Mouse (Mus musculus) MEL (cell line): ENCODE measurements around the gene Ugt1a6b. TPM values are rescaled to one million over a fixed set of nuclear protein-coding genes. Genes with fewer than 3 reads are reported as not detected.
"Not testable (repeated sequence)": the region's sequence is repeated elsewhere in the genome, so short reads cannot be mapped to it uniquely, and the experiment has no call there.

Experiments used
- DNase-seq: peaks from one replicate; pipeline ENCODE4 v3.0.0; 2011; ENCODE audit warnings: low read depth, low spot score
- H3K27ac ChIP-seq: 2 replicates; pipeline ENCODE4 v1.5.1; 2012; ENCODE audit warnings: low read depth, mild to moderate bottlenecking, control low read depth, low read length, moderate library complexity; ENCODE audit not compliant: control insufficient read depth
- H3K27me3 ChIP-seq, 2 experiments: fragments of 150-350 bp in 1 of 2; sonication (generic) in 1 of 2; 2 replicates each; pipeline ENCODE4 v1.6.1; 2012; ENCODE audit warnings: low read length in 2 of 2, mild to moderate bottlenecking in 2 of 2, improper control_type of control experiment in 1 of 2, moderate library complexity in 1 of 2; ENCODE audit not compliant: insufficient read depth in 2 of 2, control insufficient read depth in 1 of 2
- H3K36me3 ChIP-seq, 2 experiments: 2 replicates each; pipeline ENCODE4 v1.6.1; 2012 to 2014; ENCODE audit warnings: low read length in 2 of 2, improper control_type of control experiment in 1 of 2, inconsistent platforms in 1 of 2, mild to moderate bottlenecking in 1 of 2; ENCODE audit not compliant: insufficient read depth in 2 of 2, control insufficient read depth in 1 of 2
- H3K4me1 ChIP-seq, 2 experiments: fragments of 150-350 bp in 1 of 2; sonication (generic) in 1 of 2; 2 replicates each; pipeline ENCODE4 v1.6.1; 2012; ENCODE audit warnings: low read length in 2 of 2, improper control_type of control experiment in 1 of 2, mild to moderate bottlenecking in 1 of 2; ENCODE audit not compliant: insufficient read depth in 2 of 2, control insufficient read depth in 1 of 2
- H3K4me3 ChIP-seq, 2 experiments: fragments of 150-350 bp in 1 of 2; sonication (generic) in 1 of 2; 2 replicates each; pipeline ENCODE4 v1.5.1; 2012; ENCODE audit warnings: low read depth in 2 of 2, low read length in 2 of 2, mild to moderate bottlenecking in 2 of 2, moderate library complexity in 2 of 2, control low read depth in 1 of 2, improper control_type of control experiment in 1 of 2; ENCODE audit not compliant: control insufficient read depth in 1 of 2, insufficient read depth in 1 of 2
- H3K79me2 ChIP-seq: 2 replicates; pipeline ENCODE4 v1.6.1; 2012; ENCODE audit warnings: mild to moderate bottlenecking, low read length, moderate library complexity; ENCODE audit not compliant: control insufficient read depth, poor library complexity, insufficient read depth
- H3K9ac ChIP-seq: 2 replicates; pipeline ENCODE4 v1.6.1; 2012; ENCODE audit warnings: low read depth, mild to moderate bottlenecking, control low read depth, low read length, moderate library complexity; ENCODE audit not compliant: control insufficient read depth, poor library complexity, severe bottlenecking
- H3K9me3 ChIP-seq: fragments of 150-350 bp; sonication (generic); replicated peaks from 2 replicates; pipeline ENCODE4 v1.6.1; 2012; ENCODE audit warnings: mild to moderate bottlenecking, low read length, improper control_type of control experiment, moderate library complexity; ENCODE audit not compliant: insufficient read depth
- CHD1 ChIP-seq: IDR thresholded peaks from 2 replicates; pipeline ENCODE4 v1.6.1; 2012; ENCODE audit warnings: low read depth, mild to moderate bottlenecking, inconsistent platforms, low read length, improper control_type of control experiment
- CHD2 ChIP-seq: IDR thresholded peaks from 2 replicates; pipeline ENCODE4 v1.6.1; 2011; ENCODE audit warnings: low read length, improper control_type of control experiment
- CTCF ChIP-seq, 3 experiments: IDR thresholded peaks in 2 of 3; conservative IDR thresholded peaks in 1 of 3; 2 replicates each; pipeline ENCODE4 v1.5.1; 2011 to 2012; ENCODE audit warnings: low read length in 3 of 3, low read depth in 2 of 3, mild to moderate bottlenecking in 2 of 3, improper control_type of control experiment in 1 of 3, inconsistent platforms in 1 of 3, mixed read lengths in 1 of 3, moderate library complexity in 1 of 3; ENCODE audit not compliant: control insufficient read depth in 1 of 3, insufficient read depth in 1 of 3, poor library complexity in 1 of 3, severe bottlenecking in 1 of 3
- EP300 ChIP-seq, 2 experiments: IDR thresholded peaks; 2 replicates each; pipeline ENCODE4 v1.6.1; 2011; ENCODE audit warnings: improper control_type of control experiment in 2 of 2, low read length in 2 of 2, low read depth in 1 of 2, mild to moderate bottlenecking in 1 of 2
- GABPA ChIP-seq: IDR thresholded peaks from 2 replicates; pipeline ENCODE4 v1.6.1; 2012; ENCODE audit warnings: low read depth, mild to moderate bottlenecking, inconsistent platforms, low read length, improper control_type of control experiment, moderate library complexity
- GATA1 ChIP-seq: IDR thresholded peaks from 2 replicates; pipeline ENCODE4 v1.6.1; 2011; ENCODE audit warnings: low read depth, low read length, improper control_type of control experiment
- HCFC1 ChIP-seq: IDR thresholded peaks from 2 replicates; pipeline ENCODE4 v1.6.1; 2012; ENCODE audit warnings: low read depth, mild to moderate bottlenecking, inconsistent platforms, low read length, improper control_type of control experiment, moderate library complexity
- JUND ChIP-seq: IDR thresholded peaks from 2 replicates; pipeline ENCODE4 v1.6.1; 2011; ENCODE audit warnings: low read depth, mild to moderate bottlenecking, improper control_type of control experiment, low read length
- MAFK ChIP-seq: IDR thresholded peaks from 2 replicates; pipeline ENCODE4 v1.6.1; 2011; ENCODE audit warnings: low read depth, mild to moderate bottlenecking, low read length, improper control_type of control experiment, borderline replicate concordance
- MYB ChIP-seq: IDR thresholded peaks from 2 replicates; pipeline ENCODE4 v1.6.1; 2011; ENCODE audit warnings: mild to moderate bottlenecking, low read depth, low read length, improper control_type of control experiment
- NELFE ChIP-seq: IDR thresholded peaks from 2 replicates; pipeline ENCODE4 v1.6.1; 2011; ENCODE audit warnings: low read depth, low read length, improper control_type of control experiment
- NRF1 ChIP-seq: IDR thresholded peaks from 2 replicates; pipeline ENCODE4 v1.6.1; 2014; ENCODE audit warnings: low read depth, mild to moderate bottlenecking, inconsistent platforms, low read length, improper control_type of control experiment, moderate library complexity; ENCODE audit not compliant: poor library complexity, insufficient read depth, severe bottlenecking
- POLR2A ChIP-seq, 2 experiments: IDR thresholded peaks; 2 replicates each; pipeline ENCODE4 v1.6.1; 2011 to 2012; ENCODE audit warnings: low read length in 2 of 2, mild to moderate bottlenecking in 2 of 2, control low read depth in 1 of 2, improper control_type of control experiment in 1 of 2, low read depth in 1 of 2, moderate library complexity in 1 of 2; ENCODE audit not compliant: control insufficient read depth in 1 of 2, insufficient read depth in 1 of 2, poor library complexity in 1 of 2
- POLR2AphosphoS2 ChIP-seq: IDR thresholded peaks from 2 replicates; pipeline ENCODE4 v1.6.1; 2011; ENCODE audit warnings: low read length, improper control_type of control experiment
- RCOR1 ChIP-seq: IDR thresholded peaks from 2 replicates; pipeline ENCODE4 v1.6.1; 2012; ENCODE audit warnings: low read depth, mild to moderate bottlenecking, inconsistent platforms, low read length, improper control_type of control experiment
- TCF12 ChIP-seq: IDR thresholded peaks from 2 replicates; pipeline ENCODE4 v1.6.1; 2014; ENCODE audit warnings: low read depth, mild to moderate bottlenecking, inconsistent platforms, low read length, improper control_type of control experiment, moderate library complexity
- UBTF ChIP-seq: IDR thresholded peaks from 2 replicates; pipeline ENCODE4 v1.6.1; 2012; ENCODE audit warnings: low read depth, mild to moderate bottlenecking, inconsistent platforms, low read length, improper control_type of control experiment, moderate library complexity, borderline replicate concordance; ENCODE audit not compliant: insufficient read depth
- USF2 ChIP-seq, 2 experiments: IDR thresholded peaks; 2 replicates each; pipeline ENCODE4 v1.6.1; 2011 to 2012; ENCODE audit warnings: improper control_type of control experiment in 2 of 2, low read length in 2 of 2, borderline replicate concordance in 1 of 2, inconsistent platforms in 1 of 2, low read depth in 1 of 2, mild to moderate bottlenecking in 1 of 2; ENCODE audit not compliant: insufficient read depth in 1 of 2
- ZMIZ1 ChIP-seq: IDR thresholded peaks from 2 replicates; pipeline ENCODE4 v1.6.1; 2012; ENCODE audit warnings: low read depth, mild to moderate bottlenecking, inconsistent platforms, low read length, improper control_type of control experiment, moderate library complexity
- polyA plus RNA-seq, 2 experiments: library from polyadenylated mRNA; stranded (reverse) in 1 of 2; unstranded in 1 of 2; fragments of >175 nt in 1 of 2; fragments of >200 nt in 1 of 2; gene quantifications; 2 replicates each; pipeline versions ENCODE4 v1.2.1 to v1.2.4; 2012; ENCODE audit warnings: low replicate concordance in 2 of 2, low read depth in 1 of 2; ENCODE audit not compliant: insufficient read length in 2 of 2, insufficient read depth in 1 of 2, missing spikeins in 1 of 2
- total RNA-seq: library from RNA; depleted of rRNA; stranded (reverse); fragments of 300-350 nt; gene quantifications from 2 replicates; pipeline ENCODE4 v1.2.3, GENCODE M21; 2012

The Ugt1a6b gene
- total and polyA plus RNA-seq, 3 experiments = not detected

DNA sequence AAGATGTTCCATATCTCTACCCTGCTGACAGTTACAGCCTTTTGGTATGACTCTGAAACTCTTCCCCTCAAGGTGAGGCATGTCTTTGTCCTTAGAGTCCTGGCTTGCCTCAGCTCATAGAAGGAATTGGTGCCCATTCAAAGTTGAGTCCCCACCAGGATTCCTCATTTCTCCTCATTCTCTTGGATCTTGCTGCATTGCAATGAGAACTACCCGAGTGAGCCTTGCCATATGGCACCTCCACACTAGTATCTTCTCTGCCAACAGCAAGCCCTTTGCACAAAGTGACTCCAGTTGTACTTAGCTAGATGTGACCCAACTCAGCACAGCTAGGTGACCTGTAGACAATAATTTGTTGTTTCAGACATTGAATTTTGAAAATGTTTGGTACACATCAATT lies 120.5 kb downstream of the Ugt1a6b start:
- no peak overlapping the region for H3K27ac ChIP-seq
- DNase-seq = no peak
- no peaks in the 10 kb centered on the region for H3K4me1 ChIP-seq
- H3K27me3 ChIP-seq = no peaks in the 10 kb centered on the region
- no peak overlapping the region for H3K4me3 ChIP-seq
- H3K9ac ChIP-seq = no peak overlapping the region
- TF ChIP-seq MYB = no peak
- no peak for TF ChIP-seq UBTF
- no peak for TF ChIP-seq POLR2A (IDR thresholded peaks at IDR 0.05; ENCODE audit: control insufficient read depth in 1 of 2, insufficient read depth in 1 of 2, low read depth in 1 of 2, low read length in 2 of 2, poor library complexity in 1 of 2)
- TF ChIP-seq RCOR1 = no peak
- TF ChIP-seq USF2 (IDR thresholded peaks at IDR 0.05; ENCODE audit: borderline replicate concordance in 1 of 2, insufficient read depth in 1 of 2, low read depth in 1 of 2, low read length in 2 of 2) = no peak
- TF ChIP-seq MAFK = no peak
- TF ChIP-seq POLR2AphosphoS2 = no peak
- TF ChIP-seq GATA1 = no peak
- TF ChIP-seq GABPA = no peak
- TF ChIP-seq EP300 (IDR thresholded peaks at IDR 0.05; ENCODE audit: low read depth in 1 of 2, low read length in 2 of 2) = no peak
- TF ChIP-seq NRF1 = no peak
- TF ChIP-seq CHD2 = no peak
- TF ChIP-seq HCFC1 = no peak
- TF ChIP-seq TCF12 = no peak
- no peaks in the 10 kb centered on the region for H3K79me2 ChIP-seq
- H3K9me3 ChIP-seq = no peaks in the 10 kb centered on the region
- H3K36me3 ChIP-seq = no peaks in the 10 kb centered on the region

- no peaks in the 10 kb centered on the region for H3K79me2 ChIP-seq
- H3K9me3 ChIP-seq = no peaks in the 10 kb centered on the region
- no peak overlapping the region for H3K4me3 ChIP-seq
- TF ChIP-seq CHD1 = no peak
- TF ChIP-seq CTCF (IDR thresholded peaks at IDR 0.05 in 2 of 3, conservative IDR thresholded peaks at IDR 0.05 in 1 of 3; ENCODE audit: control insufficient read depth in 1 of 3, insufficient read depth in 1 of 3, low read depth in 2 of 3, low read length in 3 of 3, poor library complexity in 1 of 3, severe bottlenecking in 1 of 3) = no peak
- TF ChIP-seq JUND = no peak
- TF ChIP-seq NELFE = no peak
- no peak for TF ChIP-seq ZMIZ1
- no peaks in the 10 kb centered on the region for H3K4me1 ChIP-seq
- no peak for DNase-seq
- H3K27me3 ChIP-seq = no peaks in the 10 kb centered on the region
- no peak overlapping the region for H3K9ac ChIP-seq
- no peaks in the 10 kb centered on the region for H3K36me3 ChIP-seq
- no peak overlapping the region for H3K27ac ChIP-seq
These were observed 121.2 kb downstream of the Ugt1a6b start for GRCm38 (mm10) chr1:88224029-88224776.

GRCm38 (mm10) chr1:88225301-88225700 lies 122.2 kb downstream of the Ugt1a6b start:
- DNase-seq, H3K27ac ChIP-seq, H3K4me3 ChIP-seq, H3K4me1 ChIP-seq, H3K79me2 ChIP-seq, H3K27me3 ChIP-seq, H3K36me3 ChIP-seq, H3K9ac ChIP-seq, H3K9me3 ChIP-seq: not testable (repeated sequence)
